Mouse (Mus musculus) monocyte, adult 2 months (primary cell): Measurements from ENCODE around the gene Fxr1.
"Not testable (repeated sequence)": the region's sequence is repeated elsewhere in the genome, so short reads cannot be mapped to it uniquely, and the experiment has no call there.

Experiments used
- DNase-seq, 2 experiments: peaks; one replicate each; pipeline ENCODE4 v3.0.0; 2022; ENCODE audit warnings: low spot score in 2 of 2, low read depth in 1 of 2

Gene Fxr1

DNA sequence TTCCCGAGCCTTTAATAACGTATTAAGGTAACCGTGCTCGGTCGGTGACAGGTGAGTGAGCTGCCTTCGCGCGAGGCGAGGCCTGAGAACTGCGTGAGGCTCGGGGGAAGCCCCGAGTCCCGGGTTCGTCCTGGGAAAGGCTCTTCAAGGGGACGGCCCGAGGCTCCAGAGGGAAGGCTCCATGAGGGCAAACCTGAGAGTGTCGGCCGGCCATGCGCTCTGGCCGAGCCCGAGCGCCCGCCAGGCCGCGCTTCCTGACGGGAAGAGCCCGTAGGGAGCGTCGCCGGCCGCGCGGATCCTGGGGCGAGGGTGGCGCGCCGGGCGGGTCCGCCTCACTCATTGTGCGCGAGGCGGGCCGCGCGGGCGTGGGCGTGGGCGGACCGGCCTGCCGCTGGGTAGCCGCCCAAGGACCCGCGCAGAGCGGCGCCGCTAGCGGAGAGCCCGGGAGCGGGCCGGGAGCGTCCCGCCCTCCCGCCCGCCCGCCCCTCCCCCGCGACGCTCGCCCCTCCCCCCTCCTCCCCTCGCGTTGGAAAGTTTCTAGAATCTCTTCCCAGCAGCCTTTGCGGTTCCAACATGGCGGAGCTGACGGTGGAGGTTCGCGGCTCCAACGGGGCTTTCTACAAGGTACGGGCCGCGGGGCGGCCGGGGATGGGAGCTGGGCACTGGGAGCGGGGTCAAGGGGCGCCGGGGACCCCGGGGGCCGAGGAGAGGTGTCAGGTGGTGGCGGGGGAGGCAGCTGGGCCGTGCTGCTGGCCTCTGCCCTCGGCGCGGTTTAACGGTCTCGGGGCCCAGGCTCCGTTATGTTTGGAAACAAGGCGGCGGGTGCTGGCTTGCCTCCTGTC lies at the start of gene Fxr1:
Fxr1 (plus strand) TSS at position 404 of the 842 bp plus-strand sequence.
- peak; percentile 20 to 58 for DNase-seq

DNA sequence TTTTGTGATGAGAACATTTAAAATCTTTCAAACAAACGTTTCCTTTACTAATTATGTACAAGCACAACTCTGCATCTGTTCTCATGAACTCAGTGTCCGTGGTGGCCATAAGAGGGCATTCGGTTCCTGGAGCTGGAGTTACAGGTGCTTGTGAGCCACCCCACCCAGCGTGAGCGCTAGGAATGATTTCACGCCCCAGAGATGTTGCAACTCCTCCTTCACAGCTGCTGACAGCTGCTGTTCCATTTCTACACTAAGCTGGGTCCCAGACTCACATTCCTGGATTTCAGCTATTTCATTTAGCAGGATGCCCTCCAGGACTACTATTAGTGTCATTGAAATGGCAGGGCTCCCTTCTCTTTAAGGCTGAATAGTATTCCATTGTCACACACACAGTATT lies 40.3 kb upstream of the Fxr1 start:
- DNase-seq = no peak

DNA sequence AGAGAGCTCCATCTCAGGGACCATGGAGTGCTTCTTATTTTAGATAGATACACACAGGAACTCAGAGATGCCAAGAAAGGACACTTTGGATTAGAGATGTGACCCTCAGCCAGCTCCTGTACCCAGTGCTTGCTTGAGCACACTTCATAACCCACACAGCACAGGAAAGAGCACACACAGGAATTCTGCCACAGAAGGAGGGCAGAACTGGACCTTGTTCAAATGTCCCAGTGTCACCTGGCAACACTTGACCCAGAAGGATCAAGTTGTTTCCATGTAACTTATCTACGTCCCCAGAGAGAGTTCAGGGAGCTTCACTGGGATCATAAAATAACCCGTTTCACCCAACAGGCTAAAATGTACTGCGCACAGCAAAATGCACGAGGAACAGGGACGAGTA lies 37.0 kb upstream of the Fxr1 start:
- DNase-seq = no peak

- no peak for DNase-seq
Observed at GRCm38 (mm10) chr3:33989302-33989701, 30.4 kb upstream of the Fxr1 start.

GRCm38 (mm10) chr3:33990451-33990850 lies 29.3 kb upstream of the Fxr1 start:
- DNase-seq = no peak

DNA sequence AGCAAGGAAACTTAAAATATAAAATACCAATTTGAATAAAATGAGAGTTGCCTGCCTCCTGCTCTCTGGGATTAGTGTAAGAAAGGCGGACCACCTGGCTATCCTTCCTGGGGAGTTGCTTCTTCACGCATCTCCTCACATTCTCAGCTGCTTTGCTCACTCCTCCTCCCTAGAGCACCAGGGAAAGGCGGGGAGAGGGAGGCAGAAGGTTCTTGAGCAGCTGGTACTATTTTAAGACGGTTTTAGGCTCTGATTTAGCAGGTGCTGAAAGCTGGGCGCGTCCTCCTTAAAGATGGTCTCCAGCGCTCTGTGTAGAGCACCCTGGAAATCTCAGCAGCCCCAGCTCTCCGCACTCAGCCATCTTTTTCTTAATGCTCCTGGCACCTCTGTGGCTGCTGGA lies 28.8 kb upstream of the Fxr1 start:
- DNase-seq = no peak

DNA sequence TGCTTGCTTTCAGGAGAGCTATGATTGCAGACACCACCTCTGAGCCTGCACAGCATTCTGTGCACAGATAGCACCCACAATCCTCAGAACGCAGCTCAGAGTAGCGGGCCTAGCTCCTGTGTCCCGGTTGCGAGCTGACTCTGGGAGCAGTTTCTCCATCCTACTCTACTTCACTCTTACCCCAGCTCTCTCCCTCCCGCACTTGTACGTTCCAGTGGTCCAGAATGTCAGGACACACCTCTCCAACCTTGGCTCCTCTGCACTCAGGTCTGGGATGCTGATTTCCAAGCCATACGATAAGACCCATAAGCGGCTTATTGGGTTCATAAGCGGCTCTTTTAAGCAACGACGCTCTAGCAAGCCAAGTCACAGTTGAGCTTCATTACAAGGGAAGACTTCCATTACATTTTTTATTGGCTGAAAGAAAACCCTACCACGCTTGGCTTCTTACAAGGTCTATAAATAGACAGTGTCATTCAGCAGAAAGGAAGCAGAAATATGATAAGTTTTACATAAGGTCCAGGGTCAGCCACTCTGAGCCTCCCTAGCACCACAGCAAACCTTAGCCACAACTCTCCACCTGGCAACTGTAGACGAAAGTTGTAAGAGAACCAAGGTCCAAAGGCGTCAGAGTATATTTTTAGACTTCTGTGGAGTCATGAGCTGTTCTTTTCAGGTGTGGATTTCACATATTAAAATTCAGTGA lies 26.2 kb upstream of the Fxr1 start:
- no peak for DNase-seq

DNA sequence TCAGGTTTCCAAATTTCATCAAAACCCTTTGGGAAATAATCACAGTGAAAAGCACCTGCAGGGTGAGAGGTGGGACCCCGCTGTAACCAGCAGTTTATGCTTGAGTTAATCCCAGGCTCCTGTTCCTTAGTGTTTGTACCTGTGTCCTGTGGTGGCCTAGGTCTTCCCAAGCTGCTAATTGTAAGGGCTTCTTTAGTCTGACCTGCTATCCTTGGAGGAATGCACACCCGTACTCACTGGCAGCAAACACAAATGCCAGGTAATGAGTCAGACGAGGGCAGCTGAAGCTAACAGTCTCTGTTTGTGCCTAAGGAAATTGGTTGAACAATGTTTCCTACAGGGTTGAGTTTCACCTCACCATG lies 25.6 kb upstream of the Fxr1 start:
- DNase-seq = no peak

GRCm38 (mm10) chr3:34001691-34002090 lies 18.1 kb upstream of the Fxr1 start:
- DNase-seq = not testable (repeated sequence)

GRCm38 (mm10) chr3:34003860-34004259 lies 15.9 kb upstream of the Fxr1 start:
- DNase-seq = no peak

GRCm38 (mm10) chr3:34006301-34006700 lies 13.4 kb upstream of the Fxr1 start:
- DNase-seq = no peak

DNA sequence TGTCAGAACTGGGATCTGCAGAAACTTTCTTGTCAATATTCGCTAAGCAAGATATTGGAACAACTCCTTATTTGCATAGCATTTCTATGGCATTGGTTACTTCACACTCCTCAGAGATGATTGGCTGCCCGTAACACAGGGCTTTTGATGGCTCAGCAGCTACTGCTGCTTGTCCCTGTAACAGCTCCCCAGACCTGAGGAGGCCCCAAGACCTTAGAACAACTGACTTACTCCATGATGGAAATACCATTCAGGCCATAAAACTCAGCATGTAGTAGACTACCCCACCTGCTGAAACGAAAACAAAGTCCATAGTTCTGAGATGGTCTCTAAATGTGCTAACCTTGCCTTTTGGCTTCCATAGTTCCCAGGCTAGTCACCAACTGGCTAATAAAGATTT lies 12.9 kb upstream of the Fxr1 start:
- DNase-seq = no peak

DNA sequence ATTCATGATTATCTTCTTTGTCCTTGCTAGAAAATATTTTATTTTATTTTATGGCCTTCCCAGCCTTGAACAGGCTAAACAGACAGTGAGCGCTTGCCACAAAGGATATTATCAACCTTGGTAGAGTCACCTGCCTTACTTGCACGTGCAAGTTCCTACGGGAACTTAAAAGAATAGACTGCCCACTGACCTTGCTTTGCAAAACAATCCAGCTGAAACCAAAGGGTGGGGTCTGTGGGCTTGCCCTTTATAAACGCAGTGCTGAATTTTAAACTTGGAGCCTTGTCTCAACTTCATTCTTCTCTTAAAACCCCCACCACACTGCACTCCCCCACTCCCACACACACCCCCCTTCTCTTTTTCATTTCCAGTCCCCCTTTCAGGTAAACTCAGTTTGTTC lies 12.1 kb upstream of the Fxr1 start:
- DNase-seq = no peak

GRCm38 (mm10) chr3:34008191-34008590 lies 11.6 kb upstream of the Fxr1 start:
- no peak for DNase-seq

- DNase-seq = no peak
Observed at GRCm38 (mm10) chr3:34020382-34021258, 877 bp downstream of the Fxr1 start.

GRCm38 (mm10) chr3:34021259-34021828 lies 1.6 kb downstream of the Fxr1 start:
- DNase-seq = no peak

DNA sequence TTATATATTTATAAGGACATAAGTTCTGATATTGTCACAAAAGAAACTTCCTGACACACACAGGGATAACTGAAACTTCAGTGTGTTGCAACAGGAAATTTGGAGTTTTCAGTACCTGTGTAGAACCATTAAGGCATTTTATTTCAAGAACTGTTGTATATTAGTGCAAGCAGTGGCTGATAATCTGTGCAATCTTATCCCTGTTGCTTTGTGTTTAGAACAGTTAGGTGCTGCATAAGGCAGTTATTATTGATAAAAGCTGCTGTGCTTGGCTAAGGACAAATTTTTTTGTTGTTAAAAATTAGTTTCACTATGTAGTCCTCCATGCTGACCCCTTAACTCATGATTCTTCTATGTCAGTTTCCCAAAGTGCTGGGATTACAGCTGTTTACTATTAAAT lies 9.2 kb downstream of the Fxr1 start:
- no peak for DNase-seq

DNA sequence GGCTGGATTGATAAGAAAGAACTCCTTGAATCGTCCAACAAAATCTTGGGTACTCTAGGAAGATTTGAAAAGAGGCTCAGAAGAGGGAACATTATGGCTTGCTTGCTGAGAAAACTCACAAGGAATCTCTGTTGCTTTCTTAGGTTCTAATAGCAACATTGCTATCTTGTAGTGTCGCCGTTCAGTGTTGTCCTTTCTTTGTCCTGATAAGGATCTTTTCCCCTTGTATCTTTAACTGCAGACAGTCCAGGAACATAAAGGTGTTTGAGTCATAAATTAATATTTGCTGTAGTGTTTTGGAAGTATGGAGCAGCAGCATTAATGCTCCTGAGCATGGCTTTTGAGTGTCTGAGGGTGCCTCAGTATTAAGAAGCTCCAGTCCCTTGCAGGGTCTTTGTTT lies 10.9 kb downstream of the Fxr1 start:
- no peak for DNase-seq

- DNase-seq = peak in 1 of 2 experiments; percentile 1
Observed at GRCm38 (mm10) chr3:34033720-34034364, 14.1 kb downstream of the Fxr1 start.

GRCm38 (mm10) chr3:34034803-34035202 lies 15.1 kb downstream of the Fxr1 start:
- no peak for DNase-seq

- DNase-seq = no peak
Observed at GRCm38 (mm10) chr3:34035706-34036105, 16.0 kb downstream of the Fxr1 start.
